Mouse (Mus musculus) cerebral cortex, adult 2 months (tissue): ENCODE data around the gene Rprd1b.

Experiments
- WGBS: fragments of 180-500 bp; shearing (Covaris S2); methylation state at CpG from one replicate; pipeline ENCODE4 v1.1.7; 2018; 5-methylcytosine and 5-hydroxymethylcytosine counted together

Gene Rprd1b

GRCm38 (mm10) chr2:158178139-158178538, 149.8 kb downstream of the Rprd1b start:
- WGBS, result 81% methylated on average over 4 of the region's 4 CpGs

GRCm38 (mm10) chr2:158178696-158179369, 150.5 kb downstream of the Rprd1b start:
- WGBS, result 37% methylated on average over 19 of the region's 19 CpGs

- 34% methylated on average over 18 of the region's 18 CpGs for WGBS
Observed at GRCm38 (mm10) chr2:158179370-158180111, 151.2 kb downstream of the Rprd1b start.

GRCm38 (mm10) chr2:158180797-158181196, 152.5 kb downstream of the Rprd1b start:
- 52% methylated on average over 9 of the region's 9 CpGs for WGBS
